Mouse (Mus musculus) heart, adult 10 weeks (tissue): ENCODE results near the gene Gm3012. TPM values are rescaled to one million over a fixed set of nuclear protein-coding genes. Genes with fewer than 3 reads are reported as not detected.

Source experiments
- polyA plus RNA-seq: library from polyadenylated mRNA; stranded (reverse); fragments of 350-450 nt; fragmentation: Illumina TruSeq; extraction: RNeasy Lipid Tissue Mini Kit (QIAGEN cat#74804); gene quantifications from one replicate; pipeline ENCODE4 v1.2.3, GENCODE M21; 2014; ENCODE audit warnings: low read depth, low replicate concordance

The Gm3012 gene
- polyA plus RNA-seq, result not detected

DNA sequence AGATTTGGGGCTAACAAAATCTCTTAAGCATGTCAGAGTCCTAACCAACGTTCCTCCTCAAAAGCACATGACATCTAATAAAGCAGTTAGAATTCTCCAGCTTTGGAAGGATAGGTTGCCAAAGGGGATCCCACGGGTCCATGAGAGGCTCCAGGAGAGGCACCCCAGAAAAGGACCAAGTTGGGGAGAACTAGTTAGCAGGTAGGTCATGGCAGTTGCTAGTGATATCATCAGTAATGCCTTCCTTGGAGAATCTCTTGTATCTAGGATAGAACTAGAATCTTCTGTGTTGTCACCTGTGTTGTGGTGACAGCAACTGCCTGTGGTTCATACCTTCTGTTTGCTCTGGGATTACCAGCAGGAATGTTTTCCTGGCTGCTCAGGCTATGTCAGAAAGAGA, at the start of gene Gm3012:
Gene Gm3012 (plus strand): TSS at position 301 of the 400 bp plus-strand sequence.

DNA sequence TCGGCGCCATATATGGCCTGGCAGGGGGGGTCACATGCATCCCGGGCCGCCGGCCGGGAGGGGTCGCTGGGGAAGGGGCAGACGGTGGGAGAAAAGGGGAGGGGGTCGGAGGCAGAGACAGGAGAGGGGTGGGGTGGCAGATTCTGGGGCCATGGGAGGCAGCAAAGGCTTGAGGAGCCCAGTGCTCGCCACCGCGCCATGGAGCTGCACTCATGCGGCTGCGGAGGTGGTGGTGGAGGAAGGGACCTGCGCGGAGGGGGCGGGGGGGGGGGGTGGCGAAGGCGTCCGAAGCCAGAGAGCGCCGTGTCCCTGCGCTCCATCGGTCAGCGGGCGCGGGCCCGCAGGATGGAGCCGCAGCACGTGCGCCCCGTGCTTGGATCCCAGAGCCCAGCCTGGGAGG, 17.4 kb downstream of the Gm3012 start, which contains the start of gene Gm3020:
Gene Gm3020 (plus strand): TSS at position 301 of the 400 bp plus-strand sequence.

DNA sequence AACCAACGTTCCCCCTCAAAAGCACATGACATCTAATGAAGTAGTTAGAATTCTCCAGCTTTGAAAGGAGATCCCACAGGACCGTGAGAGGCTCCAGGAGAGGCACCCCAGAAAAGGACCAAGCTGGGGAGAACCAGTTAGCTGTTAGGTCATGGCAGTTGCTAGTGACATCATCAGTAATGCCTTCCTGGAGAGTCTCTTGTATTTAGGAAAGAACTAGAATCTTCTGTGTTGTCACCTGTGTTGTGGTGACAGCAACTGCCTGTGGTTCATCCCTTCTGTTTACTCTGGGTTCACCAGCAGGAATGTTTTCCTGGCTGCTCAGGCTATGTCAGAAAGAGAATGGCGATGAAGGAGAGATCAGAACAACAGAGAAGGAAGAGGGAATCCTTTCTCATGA, 54.2 kb downstream of the Gm3012 start, which contains the start of gene Gm3043:
Gene Gm3043 (plus strand): TSS at position 301 of the 400 bp plus-strand sequence.

Other genes with a start within 250 kb of the Gm3012 start
- gene Gm10413, start 239.4 kb upstream of the Gm3012 start, polyA plus RNA-seq, result not detected
- gene Gm10409, start 221.9 kb upstream of the Gm3012 start, polyA plus RNA-seq, result not detected
- gene Gm3005, start 206.4 kb upstream of the Gm3012 start, polyA plus RNA-seq, result not detected
- gene Gm10408, start 185.1 kb upstream of the Gm3012 start, polyA plus RNA-seq, result not detected
- gene Gm3020, start 17.5 kb downstream of the Gm3012 start, polyA plus RNA-seq, result not detected
- not detected for gene Gm3043, start 54.3 kb downstream of the Gm3012 start, polyA plus RNA-seq
- gene Gm3002, start 175.6 kb downstream of the Gm3012 start, polyA plus RNA-seq, result not detected
- not detected for gene Gm3033, start 211.7 kb downstream of the Gm3012 start, polyA plus RNA-seq
- not detected for gene Gm2916, start 249.7 kb downstream of the Gm3012 start, polyA plus RNA-seq